Mouse (Mus musculus) MEL (cell line): Measurements from ENCODE around the gene Stk4. TPM values are rescaled to one million over a fixed set of nuclear protein-coding genes. Genes with fewer than 3 reads are reported as not detected.

Experiments
- DNase-seq: peaks from one replicate; pipeline ENCODE4 v3.0.0; 2011; ENCODE audit warnings: low read depth, low spot score
- H3K27ac ChIP-seq: 2 replicates; pipeline ENCODE4 v1.5.1; 2012; ENCODE audit warnings: low read depth, mild to moderate bottlenecking, control low read depth, low read length, moderate library complexity; ENCODE audit not compliant: control insufficient read depth
- H3K27me3 ChIP-seq, 2 experiments: fragments of 150-350 bp in 1 of 2; sonication (generic) in 1 of 2; 2 replicates each; pipeline ENCODE4 v1.6.1; 2012; ENCODE audit warnings: low read length in 2 of 2, mild to moderate bottlenecking in 2 of 2, improper control_type of control experiment in 1 of 2, moderate library complexity in 1 of 2; ENCODE audit not compliant: insufficient read depth in 2 of 2, control insufficient read depth in 1 of 2
- H3K36me3 ChIP-seq, 2 experiments: 2 replicates each; pipeline ENCODE4 v1.6.1; 2012 to 2014; ENCODE audit warnings: low read length in 2 of 2, improper control_type of control experiment in 1 of 2, inconsistent platforms in 1 of 2, mild to moderate bottlenecking in 1 of 2; ENCODE audit not compliant: insufficient read depth in 2 of 2, control insufficient read depth in 1 of 2
- H3K4me1 ChIP-seq, 2 experiments: fragments of 150-350 bp in 1 of 2; sonication (generic) in 1 of 2; 2 replicates each; pipeline ENCODE4 v1.6.1; 2012; ENCODE audit warnings: low read length in 2 of 2, improper control_type of control experiment in 1 of 2, mild to moderate bottlenecking in 1 of 2; ENCODE audit not compliant: insufficient read depth in 2 of 2, control insufficient read depth in 1 of 2
- H3K4me3 ChIP-seq, 2 experiments: fragments of 150-350 bp in 1 of 2; sonication (generic) in 1 of 2; 2 replicates each; pipeline ENCODE4 v1.5.1; 2012; ENCODE audit warnings: low read depth in 2 of 2, low read length in 2 of 2, mild to moderate bottlenecking in 2 of 2, moderate library complexity in 2 of 2, control low read depth in 1 of 2, improper control_type of control experiment in 1 of 2; ENCODE audit not compliant: control insufficient read depth in 1 of 2, insufficient read depth in 1 of 2
- H3K79me2 ChIP-seq: 2 replicates; pipeline ENCODE4 v1.6.1; 2012; ENCODE audit warnings: mild to moderate bottlenecking, low read length, moderate library complexity; ENCODE audit not compliant: control insufficient read depth, poor library complexity, insufficient read depth
- H3K9ac ChIP-seq: 2 replicates; pipeline ENCODE4 v1.6.1; 2012; ENCODE audit warnings: low read depth, mild to moderate bottlenecking, control low read depth, low read length, moderate library complexity; ENCODE audit not compliant: control insufficient read depth, poor library complexity, severe bottlenecking
- H3K9me3 ChIP-seq: fragments of 150-350 bp; sonication (generic); replicated peaks from 2 replicates; pipeline ENCODE4 v1.6.1; 2012; ENCODE audit warnings: mild to moderate bottlenecking, low read length, improper control_type of control experiment, moderate library complexity; ENCODE audit not compliant: insufficient read depth
- CHD1 ChIP-seq: IDR thresholded peaks from 2 replicates; pipeline ENCODE4 v1.6.1; 2012; ENCODE audit warnings: low read depth, mild to moderate bottlenecking, inconsistent platforms, low read length, improper control_type of control experiment
- EP300 ChIP-seq, 2 experiments: IDR thresholded peaks; 2 replicates each; pipeline ENCODE4 v1.6.1; 2011; ENCODE audit warnings: improper control_type of control experiment in 2 of 2, low read length in 2 of 2, low read depth in 1 of 2, mild to moderate bottlenecking in 1 of 2
- HCFC1 ChIP-seq: IDR thresholded peaks from 2 replicates; pipeline ENCODE4 v1.6.1; 2012; ENCODE audit warnings: low read depth, mild to moderate bottlenecking, inconsistent platforms, low read length, improper control_type of control experiment, moderate library complexity
- JUND ChIP-seq: IDR thresholded peaks from 2 replicates; pipeline ENCODE4 v1.6.1; 2011; ENCODE audit warnings: low read depth, mild to moderate bottlenecking, improper control_type of control experiment, low read length
- KAT2A ChIP-seq: conservative IDR thresholded peaks from 2 replicates; pipeline ENCODE4 v1.6.1; 2012; ENCODE audit warnings: low read depth, low read length, improper control_type of control experiment, inconsistent platforms
- MEF2A ChIP-seq: IDR thresholded peaks from 2 replicates; pipeline ENCODE4 v1.6.1; 2014; ENCODE audit warnings: low read depth, mild to moderate bottlenecking, inconsistent platforms, low read length, improper control_type of control experiment; ENCODE audit not compliant: poor library complexity, insufficient replicate concordance, severe bottlenecking; ENCODE audit errors: extremely low read depth
- MYB ChIP-seq: IDR thresholded peaks from 2 replicates; pipeline ENCODE4 v1.6.1; 2011; ENCODE audit warnings: mild to moderate bottlenecking, low read depth, low read length, improper control_type of control experiment
- MYC ChIP-seq: IDR thresholded peaks from 2 replicates; pipeline ENCODE4 v1.6.1; 2011; ENCODE audit warnings: low read depth, mild to moderate bottlenecking, low read length, improper control_type of control experiment, moderate library complexity
- NELFE ChIP-seq: IDR thresholded peaks from 2 replicates; pipeline ENCODE4 v1.6.1; 2011; ENCODE audit warnings: low read depth, low read length, improper control_type of control experiment
- NRF1 ChIP-seq: IDR thresholded peaks from 2 replicates; pipeline ENCODE4 v1.6.1; 2014; ENCODE audit warnings: low read depth, mild to moderate bottlenecking, inconsistent platforms, low read length, improper control_type of control experiment, moderate library complexity; ENCODE audit not compliant: poor library complexity, insufficient read depth, severe bottlenecking
- POLR2A ChIP-seq, 2 experiments: IDR thresholded peaks; 2 replicates each; pipeline ENCODE4 v1.6.1; 2011 to 2012; ENCODE audit warnings: low read length in 2 of 2, mild to moderate bottlenecking in 2 of 2, control low read depth in 1 of 2, improper control_type of control experiment in 1 of 2, low read depth in 1 of 2, moderate library complexity in 1 of 2; ENCODE audit not compliant: control insufficient read depth in 1 of 2, insufficient read depth in 1 of 2, poor library complexity in 1 of 2
- POLR2AphosphoS5 ChIP-seq: IDR thresholded peaks from 2 replicates; pipeline ENCODE4 v1.6.1; 2012; ENCODE audit warnings: low read depth, borderline replicate concordance, mild to moderate bottlenecking, inconsistent platforms, low read length, moderate library complexity, mixed read lengths
- RAD21 ChIP-seq: IDR thresholded peaks from 2 replicates; pipeline ENCODE4 v1.6.1; 2011; ENCODE audit warnings: mild to moderate bottlenecking, low read depth, low read length, improper control_type of control experiment
- TBP ChIP-seq: IDR thresholded peaks from 2 replicates; pipeline ENCODE4 v1.8.0; 2011; ENCODE audit warnings: low read depth, low read length, improper control_type of control experiment
- TCF12 ChIP-seq: IDR thresholded peaks from 2 replicates; pipeline ENCODE4 v1.6.1; 2014; ENCODE audit warnings: low read depth, mild to moderate bottlenecking, inconsistent platforms, low read length, improper control_type of control experiment, moderate library complexity
- USF1 ChIP-seq: IDR thresholded peaks from 2 replicates; pipeline ENCODE4 v1.6.1; 2014; ENCODE audit warnings: low read depth, mild to moderate bottlenecking, inconsistent platforms, low read length, improper control_type of control experiment, moderate library complexity
- ZC3H11A ChIP-seq: IDR thresholded peaks from 2 replicates; pipeline ENCODE4 v1.6.1; 2012; ENCODE audit warnings: low read depth, mild to moderate bottlenecking, inconsistent platforms, low read length, improper control_type of control experiment
- ZKSCAN1 ChIP-seq: IDR thresholded peaks from 2 replicates; pipeline ENCODE4 v1.6.1; 2012; ENCODE audit warnings: low read depth, mild to moderate bottlenecking, inconsistent platforms, low read length, improper control_type of control experiment, moderate library complexity
- ZMIZ1 ChIP-seq: IDR thresholded peaks from 2 replicates; pipeline ENCODE4 v1.6.1; 2012; ENCODE audit warnings: low read depth, mild to moderate bottlenecking, inconsistent platforms, low read length, improper control_type of control experiment, moderate library complexity
- ZNF384 ChIP-seq: IDR thresholded peaks from 2 replicates; pipeline ENCODE4 v1.6.1; 2012; ENCODE audit warnings: low read depth, mild to moderate bottlenecking, inconsistent platforms, low read length, improper control_type of control experiment
- polyA plus RNA-seq, 2 experiments: library from polyadenylated mRNA; stranded (reverse) in 1 of 2; unstranded in 1 of 2; fragments of >175 nt in 1 of 2; fragments of >200 nt in 1 of 2; gene quantifications; 2 replicates each; pipeline versions ENCODE4 v1.2.1 to v1.2.4; 2012; ENCODE audit warnings: low replicate concordance in 2 of 2, low read depth in 1 of 2; ENCODE audit not compliant: insufficient read length in 2 of 2, insufficient read depth in 1 of 2, missing spikeins in 1 of 2
- total RNA-seq: library from RNA; depleted of rRNA; stranded (reverse); fragments of 300-350 nt; gene quantifications from 2 replicates; pipeline ENCODE4 v1.2.3, GENCODE M21; 2012

The Stk4 gene
- total and polyA plus RNA-seq, 3 experiments, result 46.8 to 56.1 TPM; not detected in 1

DNA sequence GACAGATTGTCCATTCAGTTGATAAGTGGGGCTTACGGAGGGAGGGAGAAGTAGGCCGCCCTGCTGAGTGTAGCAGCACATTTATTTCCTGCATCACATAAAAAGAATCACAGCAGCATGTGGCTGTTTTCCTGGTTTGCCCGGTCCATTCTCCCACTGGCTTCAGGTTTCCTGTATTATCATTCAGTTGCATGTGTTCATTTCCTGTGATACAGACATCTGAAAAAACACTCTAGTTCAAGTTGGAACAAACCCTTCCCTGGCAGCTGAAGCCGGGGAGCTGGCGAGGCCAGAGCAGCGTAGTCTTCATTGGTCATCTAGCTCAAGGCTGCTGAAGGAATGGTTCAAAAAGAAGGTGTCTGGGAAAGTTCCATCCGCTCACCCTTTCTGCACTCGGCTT lies 41.4 kb downstream of the Stk4 start (continued):
- TF ChIP-seq JUND, result no peak
- TF ChIP-seq POLR2AphosphoS5, result no peak
- TF ChIP-seq RAD21, result no peak
- TF ChIP-seq, all 39 proteins: peak for 0

DNA sequence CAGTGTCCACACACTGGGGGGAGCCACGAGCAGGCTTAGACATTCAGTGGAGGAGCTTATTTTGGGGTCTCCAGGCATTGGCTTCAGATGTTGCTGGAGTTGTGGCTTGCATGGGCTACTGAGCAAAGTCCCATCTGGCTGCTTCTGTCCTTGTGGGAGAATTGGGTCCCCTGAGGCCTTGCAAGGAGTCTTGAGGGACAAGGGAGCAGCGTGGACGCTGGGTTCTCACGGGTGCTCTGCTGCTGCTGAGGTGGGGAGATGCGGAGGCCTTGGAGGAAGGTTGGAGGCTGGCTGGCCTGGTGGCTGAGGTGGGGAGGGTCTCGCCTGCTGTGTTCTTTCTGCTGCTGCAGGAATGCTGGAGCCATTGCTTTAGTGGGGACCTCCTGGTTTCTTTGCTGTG lies 43.9 kb downstream of the Stk4 start:
- Histone ChIP-seq H3K4me1 (no peaks in the 10 kb centered on the region), H3K27me3 (no peaks in the 10 kb centered on the region), H3K79me2 (no peaks in the 10 kb centered on the region), H3K9me3 (no peaks in the 10 kb centered on the region), H3K36me3 (peaks cover 0 to 9% of the 10 kb centered on the region in 2 experiments; a peak in 2 of 4 replicates), H3K9ac (no peak overlapping the region), H3K27ac (no peak overlapping the region), H3K4me3 (no peak overlapping the region)
- TF ChIP-seq CHD1, result no peak
- TF ChIP-seq JUND, result no peak
- TF ChIP-seq NELFE, result no peak
- TF ChIP-seq POLR2A (IDR thresholded peaks at IDR 0.05; ENCODE audit: control insufficient read depth in 1 of 2, insufficient read depth in 1 of 2, low read depth in 1 of 2, low read length in 2 of 2, poor library complexity in 1 of 2), result no peak
- no peak for TF ChIP-seq ZC3H11A
- no peak for TF ChIP-seq RAD21
- TF ChIP-seq POLR2AphosphoS5, result no peak
- TF ChIP-seq TCF12, result no peak
- no peak for TF ChIP-seq TBP
- TF ChIP-seq MYB, result no peak
- no peak for TF ChIP-seq MYC
- TF ChIP-seq KAT2A, result no peak
- no peak for TF ChIP-seq ZNF384
- TF ChIP-seq MEF2A, result no peak
- no peak for TF ChIP-seq USF1
- no peak for TF ChIP-seq EP300 (IDR thresholded peaks at IDR 0.05; ENCODE audit: low read depth in 1 of 2, low read length in 2 of 2)
- TF ChIP-seq HCFC1, result no peak
- no peak for TF ChIP-seq ZKSCAN1
- no peak for TF ChIP-seq ZMIZ1
- no peak for TF ChIP-seq NRF1
- no peak for DNase-seq
